Mouse (Mus musculus) spleen, postnatal 10 days (tissue): ENCODE data around the gene Vps29.
"Not testable (repeated sequence)": the region's sequence is repeated elsewhere in the genome, so short reads cannot be mapped to it uniquely, and the experiment has no call there.

Experiments
- DNase-seq, 2 experiments: peaks; one replicate each; pipeline ENCODE4 v3.0.0; 2021 to 2022; ENCODE audit warnings: low spot score in 2 of 2

The Vps29 gene

DNA sequence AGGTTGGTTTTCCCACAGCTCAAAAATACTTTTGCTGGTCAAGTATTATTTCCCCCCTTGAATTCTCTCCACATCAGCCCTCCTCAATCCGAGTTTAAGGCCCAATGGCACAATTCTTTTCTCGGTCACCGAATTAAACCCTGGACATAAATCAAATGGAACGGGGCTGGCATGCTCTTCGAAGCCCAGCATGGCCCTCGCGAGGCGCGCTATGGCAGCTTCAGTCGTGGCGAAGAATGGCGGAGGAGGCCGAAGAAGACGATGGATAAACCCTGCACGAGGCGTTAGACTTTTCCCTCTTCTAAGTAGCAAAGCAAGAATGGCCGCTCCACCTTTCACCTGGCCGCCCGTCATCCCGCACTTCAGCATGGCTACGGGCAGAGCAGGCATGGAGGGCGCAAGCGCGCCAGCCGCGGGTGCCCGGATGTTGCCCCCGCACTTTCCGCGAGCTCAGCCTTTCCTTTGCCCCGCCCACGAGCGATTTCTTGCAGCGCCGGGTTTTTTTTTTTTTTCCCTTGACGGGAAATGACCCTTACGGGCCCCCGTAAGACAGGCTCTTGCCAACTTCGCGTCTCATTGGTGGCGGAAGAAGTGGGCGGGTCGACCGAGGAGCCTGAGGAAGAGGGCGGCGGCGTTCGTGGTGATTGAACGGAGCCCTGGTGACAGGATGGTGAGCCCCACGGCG lies at the start of gene Vps29, which contains the start of gene Rad9b:
TSS of gene Vps29 (plus strand) at position 563 of the 685 bp plus-strand sequence.
TSS of gene Rad9b (minus strand) at position 427 of the 685 bp plus-strand sequence.
- DNase-seq, result peak; percentile 98 to 100

DNA sequence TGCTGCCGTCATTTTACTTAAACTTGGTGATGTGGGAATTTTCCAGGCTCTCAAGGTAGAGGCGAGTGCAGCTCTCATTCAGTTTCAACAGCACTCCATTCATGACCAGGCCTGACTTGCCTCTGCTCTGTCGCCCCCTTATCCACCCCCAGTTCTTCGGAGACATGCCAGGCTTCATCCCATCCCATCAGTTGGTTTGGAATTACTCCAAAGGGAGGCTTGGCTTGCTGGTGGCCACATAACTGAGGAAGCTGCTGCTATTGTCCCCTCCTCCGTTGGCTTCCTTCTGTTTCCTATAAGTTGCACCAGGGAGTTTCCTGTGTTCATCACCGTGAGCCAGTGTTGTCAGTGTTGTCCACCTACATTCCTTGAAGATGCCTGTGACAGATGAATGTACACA lies 49.6 kb upstream of the Vps29 start:
- DNase-seq, result no peak

DNA sequence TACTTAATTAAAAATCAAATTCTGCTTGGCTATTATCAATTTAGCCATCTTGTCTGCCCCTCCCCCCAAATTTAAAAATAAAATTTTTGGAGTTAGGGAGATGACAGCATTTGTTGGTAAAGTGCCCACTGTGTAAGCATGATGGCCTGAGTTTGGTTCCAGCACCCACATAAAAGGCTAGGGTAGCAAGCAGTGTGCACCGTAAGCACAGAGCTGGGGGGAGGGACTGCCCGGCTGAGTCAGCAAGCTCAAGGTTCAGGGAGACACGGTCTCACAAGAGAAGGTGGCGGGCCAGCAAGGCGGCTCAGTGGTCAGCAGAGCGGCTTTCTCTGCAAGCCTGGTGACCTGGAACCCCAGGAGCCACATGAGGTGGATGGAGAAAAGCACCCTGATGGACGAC lies 48.7 kb upstream of the Vps29 start:
- no peak for DNase-seq

DNA sequence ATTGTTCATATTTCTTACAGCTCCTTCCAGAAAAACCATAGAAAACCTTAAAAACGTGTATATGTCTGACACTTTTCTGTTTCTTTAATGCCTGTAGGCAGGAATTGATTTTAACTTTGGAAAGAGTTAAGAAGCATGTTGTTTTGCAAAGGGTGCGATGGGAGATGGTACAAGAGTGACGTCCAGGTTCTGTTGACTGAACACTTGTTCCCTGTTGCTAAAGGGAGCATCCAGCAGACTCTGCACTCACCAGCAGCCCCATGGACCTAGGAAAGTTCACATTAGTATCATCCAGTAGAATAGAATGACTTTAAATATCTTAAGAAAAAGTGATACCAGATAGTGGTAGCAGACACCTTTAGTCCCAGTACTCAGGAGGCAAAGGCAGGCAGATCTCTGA lies 47.6 kb upstream of the Vps29 start:
- DNase-seq, result no peak

- DNase-seq, result no peak
Measured at GRCm38 (mm10) chr5:122310699-122311098, 43.5 kb upstream of the Vps29 start.

- no peak for DNase-seq
Measured at GRCm38 (mm10) chr5:122311692-122312091, 42.5 kb upstream of the Vps29 start.

DNA sequence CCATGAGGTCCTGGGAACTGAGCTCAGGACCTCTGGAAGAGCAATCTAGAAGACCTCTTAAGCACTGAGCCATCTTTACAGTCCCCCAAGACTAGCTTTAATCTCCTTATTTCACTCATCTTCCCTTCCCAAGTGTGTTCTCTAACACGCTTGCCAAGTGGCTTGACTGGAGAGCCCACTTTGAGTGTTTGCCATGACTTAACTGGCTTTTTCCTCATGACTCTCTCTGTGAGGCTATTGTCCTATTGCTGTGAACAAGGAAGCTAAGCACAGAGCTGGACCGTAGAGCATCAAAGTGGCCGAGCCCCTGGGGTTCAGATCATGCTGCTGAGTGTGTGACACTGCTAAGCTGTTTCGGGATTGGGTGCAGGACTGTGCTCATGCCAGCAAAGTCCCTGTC lies 41.8 kb upstream of the Vps29 start:
- no peak for DNase-seq

GRCm38 (mm10) chr5:122312942-122313684 lies 41.1 kb upstream of the Vps29 start:
- no peak for DNase-seq

DNA sequence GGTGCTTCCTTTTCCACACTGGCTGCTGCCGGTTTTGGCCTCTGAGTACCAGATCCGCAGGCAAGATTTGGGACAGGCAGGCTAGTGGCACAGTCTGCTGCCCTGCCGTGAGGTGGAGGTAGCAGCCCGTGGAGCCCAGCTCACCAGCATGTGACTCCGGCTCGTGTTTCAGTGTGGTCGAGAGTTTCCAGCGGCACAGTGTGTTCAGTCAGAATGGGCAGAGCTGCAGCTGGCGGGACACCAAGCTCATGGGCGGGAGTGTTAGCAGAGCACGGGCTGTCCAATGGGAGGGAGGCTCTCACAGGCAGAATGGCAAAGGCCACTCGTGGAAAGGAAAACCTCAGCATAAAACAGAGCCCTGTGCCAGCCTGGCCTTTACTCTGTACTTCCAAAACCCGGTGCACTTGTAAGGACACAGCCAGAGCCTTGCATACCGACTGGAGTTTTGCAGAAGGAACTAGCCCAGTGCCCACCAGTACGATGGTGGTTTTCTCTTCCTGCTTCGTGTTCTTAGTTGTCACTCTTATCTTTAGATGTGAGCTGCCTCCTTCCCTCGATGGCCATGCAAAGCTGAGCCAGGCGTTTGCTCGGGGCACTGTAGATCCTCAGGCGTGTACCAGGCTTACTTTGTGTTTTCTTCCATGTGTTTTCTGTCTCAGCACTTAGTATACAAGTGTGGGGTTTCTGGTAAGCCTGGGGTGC lies 39.1 kb upstream of the Vps29 start:
- DNase-seq, result peak; percentile 47 to 70

- no peak for DNase-seq
Measured at GRCm38 (mm10) chr5:122317329-122318045, 36.7 kb upstream of the Vps29 start.

- DNase-seq, result peak; percentile 27 to 64
Measured at GRCm38 (mm10) chr5:122318100-122318499, 36.1 kb upstream of the Vps29 start.

DNA sequence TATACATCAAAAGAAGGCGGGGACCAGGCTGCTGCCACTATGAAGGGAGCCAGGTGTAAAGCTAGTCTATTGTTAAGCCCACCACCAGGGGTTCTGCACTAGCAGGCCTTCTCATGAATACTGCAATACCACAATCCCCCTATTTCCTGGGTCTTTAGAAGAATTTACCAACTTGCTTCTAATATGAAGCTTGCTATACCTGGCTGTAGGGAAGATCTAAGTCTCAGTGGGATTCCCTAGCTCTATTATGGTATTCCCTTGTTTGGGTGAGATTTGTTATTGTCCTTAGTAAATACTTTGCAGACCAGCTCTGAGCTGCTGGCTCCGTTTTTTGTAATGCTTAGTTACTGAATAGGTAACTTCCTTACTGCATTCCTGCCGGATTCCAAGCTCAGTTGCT lies 35.2 kb upstream of the Vps29 start:
- not testable (repeated sequence) for DNase-seq

- no peak for DNase-seq
Measured at GRCm38 (mm10) chr5:122319474-122320204, 34.5 kb upstream of the Vps29 start.

DNA sequence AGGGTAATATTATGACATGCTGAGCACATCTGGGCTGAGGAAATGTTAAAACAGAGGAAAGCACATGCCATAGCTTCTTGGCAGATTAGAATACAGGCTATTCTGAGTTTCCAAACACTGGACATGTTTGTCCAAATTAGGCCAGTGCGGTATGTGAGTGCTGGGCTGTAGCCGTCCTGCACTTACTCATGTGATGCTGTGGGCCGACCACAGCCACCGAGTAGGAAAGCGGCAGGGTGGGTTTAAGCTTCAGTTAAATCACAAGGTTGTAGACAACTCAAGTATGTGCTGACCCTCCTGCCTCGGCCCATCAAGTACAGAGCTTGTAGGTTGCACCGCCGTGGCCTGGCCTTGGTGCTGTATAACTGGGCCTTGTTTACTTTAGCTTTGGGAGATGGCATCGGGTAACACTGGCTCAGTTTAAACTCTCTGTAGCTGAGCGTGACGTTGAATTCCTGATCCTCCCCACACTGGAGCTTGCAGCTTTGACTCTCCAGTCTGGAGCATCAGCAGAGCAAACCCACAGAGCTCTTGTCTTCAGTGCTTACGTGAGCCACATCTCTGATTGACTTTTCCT lies 33.9 kb upstream of the Vps29 start:
- no peak for DNase-seq

DNA sequence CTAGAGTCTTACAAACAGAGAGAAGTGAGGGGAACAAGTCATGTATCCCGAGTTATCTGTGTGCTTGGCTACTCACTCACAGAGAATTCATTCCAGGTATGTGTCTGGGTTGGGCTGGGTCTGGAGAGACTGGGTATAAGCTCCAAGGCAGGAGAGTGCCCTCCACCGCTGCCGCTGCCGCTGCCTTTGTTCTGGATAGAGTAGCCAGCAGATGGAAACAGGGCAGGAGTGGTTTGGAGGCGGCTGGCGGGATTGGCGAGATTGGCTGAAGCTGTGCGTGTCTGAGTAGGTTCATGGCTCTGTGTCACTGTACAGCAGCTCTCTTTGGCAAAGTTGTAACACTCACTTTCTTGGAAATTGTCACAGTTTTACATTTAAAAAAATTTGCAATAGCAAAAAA lies 30.6 kb upstream of the Vps29 start:
- no peak for DNase-seq

DNA sequence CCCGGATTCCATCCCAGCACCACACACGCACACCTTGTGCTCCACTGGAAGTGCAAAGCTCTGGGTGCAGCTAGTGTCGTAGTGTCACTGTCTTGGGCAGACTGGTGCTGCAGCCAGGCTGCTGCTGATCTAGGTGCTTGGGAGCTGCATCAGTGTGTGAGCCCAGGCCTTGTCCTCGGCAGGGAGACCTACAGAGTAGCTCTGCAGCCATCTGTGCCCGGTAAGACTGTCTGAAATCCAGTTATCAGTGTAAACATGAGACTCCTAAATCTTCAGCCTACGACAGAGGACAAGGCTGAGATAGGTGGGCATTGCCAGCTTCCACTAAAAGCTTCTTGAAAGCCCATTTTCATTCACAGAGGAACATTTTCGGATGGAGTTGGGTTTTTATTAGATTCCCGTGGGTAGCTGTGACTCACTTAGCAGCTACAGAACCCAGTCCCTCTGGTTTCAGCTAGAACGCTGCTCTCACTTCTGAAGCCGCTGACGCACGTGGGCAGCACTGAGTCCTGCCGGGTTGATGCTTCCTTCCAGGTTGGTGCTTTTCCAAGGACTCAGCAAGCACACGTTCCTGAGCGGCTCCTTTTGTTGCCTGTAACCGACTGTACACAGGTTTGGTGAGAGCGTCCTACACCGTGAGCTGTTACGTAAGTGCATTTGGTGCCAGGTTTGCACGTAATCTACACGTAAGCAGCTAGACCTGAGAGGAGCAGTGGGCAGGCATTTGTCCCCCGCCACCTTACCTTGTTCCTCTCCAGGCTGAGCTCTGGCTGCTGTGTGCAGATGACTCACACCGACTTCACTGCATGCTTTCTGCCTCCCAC lies 29.3 kb upstream of the Vps29 start:
- DNase-seq, result no peak

- DNase-seq, result no peak
Measured at GRCm38 (mm10) chr5:122325477-122325876, 28.7 kb upstream of the Vps29 start.

GRCm38 (mm10) chr5:122327283-122327682 lies 26.9 kb upstream of the Vps29 start:
- DNase-seq, result no peak

- DNase-seq, result no peak
Measured at GRCm38 (mm10) chr5:122330269-122330668, 23.9 kb upstream of the Vps29 start.

GRCm38 (mm10) chr5:122334682-122335081 lies 19.5 kb upstream of the Vps29 start:
- DNase-seq, result no peak
